Mouse (Mus musculus): Measurements from ENCODE around the gene Tspo2.

Gene Tspo2

GRCm38 (mm10) chr17:48417521-48417920 lies 33.8 kb downstream of the Tspo2 start:
- no peak for DNase-seq (ENCODE audit: low spot score)

GRCm38 (mm10) chr17:48416425-48417195 lies 34.7 kb downstream of the Tspo2 start:
- DNase-seq (ENCODE audit: low spot score): no peak

DNA sequence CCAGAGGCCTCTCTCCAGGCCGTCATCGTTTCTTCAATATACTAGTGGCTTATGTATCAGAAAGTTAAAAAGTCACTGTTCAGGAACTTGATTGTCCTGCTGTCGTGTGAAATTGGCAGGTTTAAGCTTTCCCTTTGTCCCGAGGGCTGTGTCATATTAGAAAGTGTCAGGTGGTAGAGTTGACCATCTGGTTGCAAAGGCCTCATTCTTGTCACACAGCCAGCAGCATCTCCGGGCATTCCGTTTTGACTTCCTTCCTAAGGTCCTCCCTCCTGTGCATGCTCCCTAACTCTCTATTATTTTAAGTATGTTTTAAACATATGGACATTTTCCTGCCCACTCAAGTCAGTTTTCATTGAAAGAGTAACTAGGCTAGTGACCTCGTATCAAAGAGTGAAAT lies 35.3 kb downstream of the Tspo2 start:
- no peak for DNase-seq (ENCODE audit: low spot score)

GRCm38 (mm10) chr17:48411241-48411640 lies 40.1 kb downstream of the Tspo2 start:
- no peak for DNase-seq (ENCODE audit: low spot score)

DNA sequence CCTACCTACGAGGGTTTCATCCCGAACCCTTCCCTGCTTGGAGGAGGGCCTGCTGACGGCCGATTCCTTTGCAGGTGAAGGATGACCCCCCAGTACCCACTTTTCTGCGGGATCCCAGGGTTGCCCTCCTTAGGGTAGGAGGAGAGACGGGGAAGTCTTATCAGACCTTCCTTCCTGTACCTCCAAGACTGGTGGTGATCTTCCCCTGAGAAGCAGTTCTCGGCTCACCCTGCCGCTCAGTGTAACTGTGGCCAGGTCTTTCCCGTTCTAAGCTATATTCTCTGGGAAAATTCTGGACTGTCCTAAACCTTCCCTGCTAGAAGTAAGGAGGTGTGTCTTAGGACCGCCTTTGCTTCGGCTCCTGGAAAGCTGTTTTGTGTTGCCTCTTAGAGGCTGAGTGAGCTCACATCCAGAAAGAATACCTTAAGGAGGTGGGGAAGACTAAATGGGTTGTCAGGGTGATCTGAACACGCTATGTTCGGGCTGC lies 41.0 kb downstream of the Tspo2 start:
- DNase-seq (ENCODE audit: low spot score): no peak

- peak; percentile 99 for DNase-seq (ENCODE audit: low spot score)
These were observed 41.7 kb downstream of the Tspo2 start, which contains the start of the genes Nfya and Oard1 for GRCm38 (mm10) chr17:48409380-48410298. Gene Nfya (minus strand): TSS chr17:48409906. Gene Oard1 (plus strand): TSS chr17:48410014.

- DNase-seq (ENCODE audit: low spot score): peak; percentile 54
These were observed 42.6 kb downstream of the Tspo2 start for GRCm38 (mm10) chr17:48408526-48409291.

- no peak for DNase-seq (ENCODE audit: low spot score)
These were observed 43.3 kb downstream of the Tspo2 start for GRCm38 (mm10) chr17:48407910-48408525.

DNA sequence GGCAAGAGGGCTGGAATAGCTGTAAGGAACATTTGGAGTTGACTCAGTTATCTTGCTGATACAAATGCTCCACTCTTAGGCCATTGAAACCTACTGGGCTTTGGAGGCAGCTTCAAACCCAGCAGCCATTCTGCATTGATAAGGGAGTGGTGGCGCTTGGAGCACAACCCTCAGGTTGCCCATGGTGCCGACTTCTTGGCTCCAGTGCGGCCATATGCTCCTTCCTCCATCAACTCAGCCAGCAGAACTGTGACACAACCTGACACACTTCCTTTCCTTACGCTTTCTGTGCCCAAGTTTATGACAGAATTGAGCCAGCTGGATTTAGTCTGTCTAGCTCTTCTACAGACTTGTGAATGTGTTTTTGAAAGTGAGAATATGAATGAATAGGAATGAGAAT lies 44.2 kb downstream of the Tspo2 start:
- DNase-seq (ENCODE audit: low spot score): no peak

GRCm38 (mm10) chr17:48404706-48405105 lies 46.6 kb downstream of the Tspo2 start:
- DNase-seq (ENCODE audit: low spot score): no peak

DNA sequence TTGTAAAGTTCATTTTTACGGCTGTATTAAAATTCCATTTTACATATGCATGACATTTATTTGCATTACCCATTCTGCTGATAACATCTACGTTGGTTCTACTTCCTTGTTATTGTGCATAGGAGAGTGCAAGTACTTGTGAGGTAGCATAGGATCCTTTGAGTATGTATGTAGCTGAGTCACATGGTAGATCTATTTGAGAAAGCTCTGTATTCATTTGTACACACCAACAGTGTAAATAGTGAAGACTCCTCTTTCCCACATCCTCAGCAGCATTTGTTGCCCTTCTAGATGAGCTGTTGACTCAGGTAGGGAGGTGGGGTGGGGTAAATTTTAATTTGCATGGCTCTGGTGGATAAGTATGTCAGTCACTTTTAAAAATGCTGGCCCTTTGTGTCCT lies 47.5 kb downstream of the Tspo2 start:
- no peak for DNase-seq (ENCODE audit: low spot score)

DNA sequence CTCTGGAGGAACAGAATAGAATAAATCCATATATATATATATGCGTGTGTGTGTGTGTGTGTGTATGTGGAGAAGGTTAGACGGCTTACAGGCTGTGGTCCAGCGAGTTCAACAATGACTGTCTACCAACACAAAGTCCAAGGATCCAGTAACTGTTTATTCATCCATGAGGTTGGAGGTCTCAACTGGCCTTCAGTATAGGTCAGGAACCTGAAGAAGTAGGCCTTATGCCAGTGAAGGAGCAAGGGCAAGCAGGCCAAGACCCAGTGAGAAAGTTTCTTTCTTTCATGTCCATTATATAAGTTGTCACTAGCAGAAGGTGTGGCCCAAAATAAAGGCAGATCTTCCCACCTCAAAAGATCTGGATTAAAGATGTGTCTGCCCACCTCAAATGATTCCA lies 48.6 kb downstream of the Tspo2 start:
- DNase-seq (ENCODE audit: low spot score): no peak

- no peak for DNase-seq (ENCODE audit: low spot score)
These were observed 49.6 kb downstream of the Tspo2 start for GRCm38 (mm10) chr17:48401710-48402109.

Data from ovary, adult 18-20 months (tissue).